Mouse (Mus musculus) liver, postnatal 0 days (tissue): Measurements from ENCODE around the gene Ccdc63. TPM values are rescaled to one million over a fixed set of nuclear protein-coding genes. Genes with fewer than 3 reads are reported as not detected.
A peak's percentile ranks its signal among the peaks of the same experiment; 100 is the strongest.

ENCODE experiments used
- ATAC-seq: fragments of 200-750 bp; cut with Nextera tagmentation; 2 replicates; pipeline ENCODE4 v1.8.0; 2017; ENCODE audit warnings: mild to moderate bottlenecking, moderate library complexity
- DNase-seq: peaks from one replicate; pipeline ENCODE4 v3.0.0-alpha.2; 2016
- H3K27ac ChIP-seq: fragments of 300-500 bp; sonication (generic); 2 replicates; pipeline ENCODE4 v1.5.1; 2014; ENCODE audit warnings: antibody characterized with exemption, moderate library complexity, mild to moderate bottlenecking, low read depth
- H3K27me3 ChIP-seq: fragments of 300-500 bp; sonication (generic); 2 replicates; pipeline ENCODE4 v1.6.1; 2014; ENCODE audit warnings: low read length, control low read depth, mixed read lengths; ENCODE audit not compliant: insufficient read depth
- H3K36me3 ChIP-seq: fragments of 300-500 bp; sonication (generic); replicated peaks from 2 replicates; pipeline ENCODE4 v1.6.1; 2014; ENCODE audit warnings: mild to moderate bottlenecking, control low read depth, low read length, moderate library complexity, mixed read lengths; ENCODE audit not compliant: insufficient read depth
- H3K4me1 ChIP-seq: fragments of 300-500 bp; sonication (generic); 2 replicates; pipeline ENCODE4 v1.6.1; 2014; ENCODE audit warnings: antibody characterized with exemption, mild to moderate bottlenecking, control low read depth; ENCODE audit not compliant: insufficient read depth
- H3K4me2 ChIP-seq: fragments of 300-500 bp; sonication (generic); 2 replicates; pipeline ENCODE4 v1.6.1; 2014; ENCODE audit warnings: low read depth, mild to moderate bottlenecking, low read length, moderate library complexity, mixed read lengths
- H3K4me3 ChIP-seq: fragments of 300-500 bp; sonication (generic); 2 replicates; pipeline ENCODE4 v1.5.1; 2014; ENCODE audit warnings: low read depth, low read length
- H3K9ac ChIP-seq: fragments of 300-500 bp; sonication (generic); replicated peaks from 2 replicates; pipeline ENCODE4 v1.6.1; 2014; ENCODE audit warnings: mild to moderate bottlenecking, moderate library complexity
- H3K9me3 ChIP-seq: fragments of 300-500 bp; sonication (generic); 2 replicates; pipeline ENCODE4 v1.6.1; 2016; ENCODE audit warnings: mild to moderate bottlenecking, control low read depth, low read length, mixed read lengths
- CTCF ChIP-seq: sonication (generic); IDR thresholded peaks from 2 replicates; pipeline ENCODE4 v1.5.1; 2016; ENCODE audit warnings: antibody characterized with exemption, low read depth
- EP300 ChIP-seq: IDR thresholded peaks from 2 replicates; pipeline ENCODE4 v1.6.1; 2016; ENCODE audit warnings: antibody characterized with exemption, low read depth, mild to moderate bottlenecking
- WGBS: fragments of 180-500 bp; shearing (Covaris S2); extraction: QIAGEN DNeasy Blood & Tissue Kit; methylation state at CpG from one replicate; pipeline ENCODE4 v1.1.7; 2014; ENCODE audit not compliant: insufficient replicate concordance; 5-methylcytosine and 5-hydroxymethylcytosine counted together
- polyA plus RNA-seq: library from polyadenylated mRNA; unstranded; fragments of >200 nt; fragmentation: Nextera tagmentation; extraction: Ambion mirVana; gene quantifications from 2 replicates; pipeline ENCODE4 v1.2.1, GENCODE M21; 2015

Ccdc63 gene
- polyA plus RNA-seq, 1 experiment from 2014 or later, result 0.13 TPM

- no peak for DNase-seq
- ATAC-seq, result no peak
- no peak overlapping the region for H3K9ac ChIP-seq
- no peaks in the 10 kb centered on the region for H3K9me3 ChIP-seq
- H3K4me3 ChIP-seq, result no peak overlapping the region
- TF ChIP-seq CTCF (no peak), EP300 (no peak)
- H3K27me3 ChIP-seq, result no peaks in the 10 kb centered on the region
- H3K4me1 ChIP-seq, result no peaks in the 10 kb centered on the region
- no peaks in the 10 kb centered on the region for H3K36me3 ChIP-seq
- WGBS, result 70% methylated on average over 4 of the region's 4 CpGs
- no peak overlapping the region for H3K27ac ChIP-seq
- H3K4me2 ChIP-seq, result no peak overlapping the region
Measured at GRCm38 (mm10) chr5:122077244-122077643, 63.4 kb downstream of the Ccdc63 start.

GRCm38 (mm10) chr5:122075736-122076135, 64.9 kb downstream of the Ccdc63 start:
- H3K9me3 ChIP-seq, result no peaks in the 10 kb centered on the region
- H3K4me3 ChIP-seq, result no peak overlapping the region
- no peaks in the 10 kb centered on the region for H3K36me3 ChIP-seq
- H3K9ac ChIP-seq, result no peak overlapping the region
- 52% methylated on average over 3 of the region's 3 CpGs for WGBS
- H3K27me3 ChIP-seq, result no peaks in the 10 kb centered on the region
- H3K4me2 ChIP-seq, result no peak overlapping the region
- no peak overlapping the region for H3K27ac ChIP-seq
- no peaks in the 10 kb centered on the region for H3K4me1 ChIP-seq
- ATAC-seq (no peak), DNase-seq (no peak)
- TF ChIP-seq CTCF, result peak; percentile 43
- TF ChIP-seq EP300, result no peak

GRCm38 (mm10) chr5:122071997-122072396, 68.6 kb downstream of the Ccdc63 start:
- H3K4me2 ChIP-seq, result no peak overlapping the region
- no peak overlapping the region for H3K9ac ChIP-seq
- WGBS, result 73% methylated on average over 4 of the region's 4 CpGs
- H3K27ac ChIP-seq, result no peak overlapping the region
- ATAC-seq (no peak), DNase-seq (no peak)
- no peaks in the 10 kb centered on the region for H3K36me3 ChIP-seq
- TF ChIP-seq EP300 (no peak), CTCF (no peak)
- H3K27me3 ChIP-seq, result no peaks in the 10 kb centered on the region
- H3K9me3 ChIP-seq, result no peaks in the 10 kb centered on the region
- no peak overlapping the region for H3K4me3 ChIP-seq
- H3K4me1 ChIP-seq, result no peaks in the 10 kb centered on the region

- no peak for DNase-seq
- 67% methylated on average over 16 of the region's 16 CpGs for WGBS
- no peak for ATAC-seq
- Histone ChIP-seq H3K36me3 (no peaks in the 10 kb centered on the region), H3K4me2 (no peak overlapping the region), H3K4me1 (no peaks in the 10 kb centered on the region), H3K27ac (no peak overlapping the region), H3K9ac (no peak overlapping the region), H3K4me3 (no peak overlapping the region), H3K9me3 (no peaks in the 10 kb centered on the region), H3K27me3 (no peaks in the 10 kb centered on the region)
- TF ChIP-seq CTCF (no peak), EP300 (no peak)
Measured at GRCm38 (mm10) chr5:122070963-122071800, 69.4 kb downstream of the Ccdc63 start.

GRCm38 (mm10) chr5:122068563-122068962, 72.1 kb downstream of the Ccdc63 start:
- no peaks in the 10 kb centered on the region for H3K27me3 ChIP-seq
- no peak overlapping the region for H3K9ac ChIP-seq
- WGBS, result 73% methylated on average over 13 of the region's 13 CpGs
- H3K36me3 ChIP-seq, result no peaks in the 10 kb centered on the region
- no peak overlapping the region for H3K4me3 ChIP-seq
- no peaks in the 10 kb centered on the region for H3K4me1 ChIP-seq
- H3K4me2 ChIP-seq, result no peak overlapping the region
- no peaks in the 10 kb centered on the region for H3K9me3 ChIP-seq
- TF ChIP-seq CTCF, result no peak
- no peak for TF ChIP-seq EP300
- no peak for DNase-seq
- H3K27ac ChIP-seq, result no peak overlapping the region
- no peak for ATAC-seq

GRCm38 (mm10) chr5:122063204-122063933, 77.3 kb downstream of the Ccdc63 start:
- no peak overlapping the region for H3K4me3 ChIP-seq
- ATAC-seq (no peak), DNase-seq (no peak)
- 69% methylated on average over 25 of the region's 25 CpGs for WGBS
- H3K27ac ChIP-seq, result no peak overlapping the region
- no peak overlapping the region for H3K9ac ChIP-seq
- no peak overlapping the region for H3K4me2 ChIP-seq
- peaks cover 6% of the 10 kb centered on the region; the same call in 1 of the 2 replicates for H3K4me1 ChIP-seq
- TF ChIP-seq CTCF (no peak), EP300 (no peak)
- H3K9me3 ChIP-seq, result no peaks in the 10 kb centered on the region
- H3K27me3 ChIP-seq, result no peaks in the 10 kb centered on the region
- no peaks in the 10 kb centered on the region for H3K36me3 ChIP-seq
